Mouse (Mus musculus) A20 (cell line): ENCODE measurements around the gene Pdzd2.

ENCODE experiments used
- DNase-seq: peaks from one replicate; pipeline ENCODE4 v3.0.0-alpha.2; 2011; ENCODE audit warnings: low read depth, low spot score

Gene Pdzd2

GRCm38 (mm10) chr15:12732613-12733012, 7.1 kb downstream of the Pdzd2 start:
- DNase-seq: no peak

GRCm38 (mm10) chr15:12728381-12728780, 11.3 kb downstream of the Pdzd2 start:
- DNase-seq: no peak

- no peak for DNase-seq
Measured at GRCm38 (mm10) chr15:12725256-12725655, 14.5 kb downstream of the Pdzd2 start.

- no peak for DNase-seq
Measured at GRCm38 (mm10) chr15:12721684-12722500, 17.8 kb downstream of the Pdzd2 start.

GRCm38 (mm10) chr15:12718819-12719218, 20.9 kb downstream of the Pdzd2 start:
- DNase-seq: no peak

GRCm38 (mm10) chr15:12717410-12717809, 22.3 kb downstream of the Pdzd2 start:
- no peak for DNase-seq

GRCm38 (mm10) chr15:12716881-12717280, 22.8 kb downstream of the Pdzd2 start:
- no peak for DNase-seq

GRCm38 (mm10) chr15:12714322-12714721, 25.4 kb downstream of the Pdzd2 start:
- no peak for DNase-seq

- no peak for DNase-seq
Measured at GRCm38 (mm10) chr15:12713216-12713615, 26.5 kb downstream of the Pdzd2 start.

- DNase-seq: no peak
Measured at GRCm38 (mm10) chr15:12710036-12710435, 29.7 kb downstream of the Pdzd2 start.

- DNase-seq: no peak
Measured at GRCm38 (mm10) chr15:12708297-12708696, 31.4 kb downstream of the Pdzd2 start.

- no peak for DNase-seq
Measured at GRCm38 (mm10) chr15:12706902-12707301, 32.8 kb downstream of the Pdzd2 start.

- DNase-seq: no peak
Measured at GRCm38 (mm10) chr15:12700367-12700766, 39.4 kb downstream of the Pdzd2 start.

GRCm38 (mm10) chr15:12697741-12698140, 42.0 kb downstream of the Pdzd2 start:
- no peak for DNase-seq

GRCm38 (mm10) chr15:12696889-12697288, 42.8 kb downstream of the Pdzd2 start:
- no peak for DNase-seq

GRCm38 (mm10) chr15:12689716-12690381, 49.9 kb downstream of the Pdzd2 start:
- DNase-seq: peak; percentile 41

- no peak for DNase-seq
Measured at GRCm38 (mm10) chr15:12682549-12682948, 57.2 kb downstream of the Pdzd2 start.

- no peak for DNase-seq
Measured at GRCm38 (mm10) chr15:12681891-12682290, 57.8 kb downstream of the Pdzd2 start.

GRCm38 (mm10) chr15:12680750-12681149, 59.0 kb downstream of the Pdzd2 start:
- no peak for DNase-seq

- DNase-seq: no peak
Measured at GRCm38 (mm10) chr15:12679996-12680395, 59.7 kb downstream of the Pdzd2 start.

- no peak for DNase-seq
Measured at GRCm38 (mm10) chr15:12678540-12679112, 61.1 kb downstream of the Pdzd2 start.

- DNase-seq: no peak
Measured at GRCm38 (mm10) chr15:12675366-12675765, 64.4 kb downstream of the Pdzd2 start.

GRCm38 (mm10) chr15:12674026-12674425, 65.7 kb downstream of the Pdzd2 start:
- no peak for DNase-seq
